Mouse (Mus musculus) retina, embryonic 14.5 days (tissue): ENCODE measurements around the gene Olfr285.
A peak's percentile ranks its signal among the peaks of the same experiment; 100 is the strongest.

Experiments
- DNase-seq: peaks from one replicate; pipeline ENCODE4 v3.0.0-alpha.2; 2015; ENCODE audit warnings: low spot score

Gene Olfr285

GRCm38 (mm10) chr15:98317177-98317724 is at the start of gene Olfr285:
Gene Olfr285, minus strand, starts transcription at chr15:98317353.
- no peak for DNase-seq

DNA sequence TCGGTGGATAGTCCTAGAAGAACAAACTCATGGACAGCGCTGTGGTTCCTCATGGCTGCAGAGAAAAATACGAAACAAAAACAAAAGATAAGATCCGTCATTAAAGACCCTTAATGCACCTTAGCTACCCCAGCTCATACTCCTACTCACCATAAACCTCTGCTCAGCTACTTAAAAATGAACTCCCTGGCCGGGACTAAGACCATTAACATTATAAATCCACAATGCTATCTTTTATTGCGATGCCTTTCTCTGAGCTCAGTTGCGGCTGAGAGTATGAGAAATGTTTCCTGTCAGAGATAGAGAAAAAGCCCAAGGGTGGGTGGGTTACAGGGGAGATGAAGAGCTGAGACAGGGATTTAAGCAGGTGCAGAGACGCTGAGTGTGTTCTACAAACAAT is 23.7 kb upstream of the Olfr285 start, which contains the start of gene Olfr284:
Gene Olfr284, minus strand, starts transcription at position 101 of the 400 bp plus-strand sequence.
- DNase-seq = no peak

DNA sequence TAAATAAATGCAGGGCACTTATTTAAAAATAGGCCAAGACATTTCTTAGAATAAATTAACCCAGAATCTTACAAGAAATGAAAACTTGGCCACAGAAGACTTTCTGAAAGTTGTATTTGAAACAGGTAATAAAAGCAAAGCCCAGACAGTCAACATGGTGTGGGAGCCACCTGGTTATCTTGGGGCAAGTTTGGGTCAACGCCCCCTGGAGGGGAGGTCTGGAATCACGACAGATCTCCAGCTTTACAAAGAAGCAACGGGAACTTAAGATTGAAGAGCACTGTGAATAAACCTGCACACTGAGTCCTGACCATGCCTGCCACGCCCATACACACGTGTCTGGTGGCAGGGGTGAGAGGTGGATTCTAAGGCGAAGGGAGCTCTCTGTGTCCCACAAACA is 1.4 kb downstream of the Olfr285 start:
- DNase-seq = no peak

GRCm38 (mm10) chr15:98295628-98296551 is 21.3 kb downstream of the Olfr285 start, which contains the start of gene Zfp641:
Gene Zfp641, minus strand, starts transcription at chr15:98296161.
- DNase-seq = peak; percentile 53

DNA sequence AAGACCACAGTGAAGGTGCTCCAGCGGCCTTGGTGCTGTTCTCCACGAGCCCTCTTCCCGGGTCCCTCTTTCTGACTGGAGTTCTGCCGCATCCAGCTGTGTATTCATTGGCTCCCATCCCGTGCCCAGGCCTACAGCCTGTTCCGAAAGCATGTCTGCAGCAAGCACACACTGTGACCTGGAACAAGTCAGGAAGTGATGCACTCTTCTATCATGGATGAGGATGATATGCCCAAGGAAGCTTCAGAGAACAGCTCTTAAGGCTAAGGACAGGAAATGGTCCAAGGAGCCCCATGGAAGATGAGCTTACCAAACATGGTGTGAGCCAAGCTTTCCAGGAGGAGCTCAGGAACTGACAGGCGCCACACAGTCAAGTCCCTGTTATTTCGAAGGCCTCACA is 23.5 kb downstream of the Olfr285 start:
- DNase-seq = no peak

- no peak for DNase-seq
These were observed 28.6 kb downstream of the Olfr285 start for GRCm38 (mm10) chr15:98288566-98288965.

- no peak for DNase-seq
These were observed 30.7 kb downstream of the Olfr285 start for GRCm38 (mm10) chr15:98286418-98286817.
